29 mouse cellular contexts compared by ENCODE assay signal in genomic region chr13:107365766-107366165, GRCm38 (mm10).
"Had no signal": no experiment of that assay in that cellular context is flagged by ENCODE, and none has a peak within 500 bp of the region (broad histone marks: within the 10 kb centered on the region; RNA-seq: fewer than 3 reads in every experiment).

No protein-coding gene starts in this region.

- DNase-seq: gastrocnemius, adult 2 months; gastrocnemius, postnatal 10 days; gastrocnemius, postnatal 25 days; heart, adult 18-20 months; heart, postnatal 10 days; heart, postnatal 4 days; kidney, adult 18-20 months; kidney, adult 8-10 months; kidney, postnatal 10 days; kidney, postnatal 25 days; kidney, postnatal 4 days; layer of hippocampus, adult 9-11 months; liver; liver, embryonic 13.5 days; liver, postnatal 0 days had no signal

- H3K4me3 ChIP-seq: gastrocnemius, adult 2 months; heart, embryonic 10.5 days; heart, embryonic 12.5 days; hindbrain, embryonic 10.5 days; hindbrain, embryonic 12.5 days; intestine, embryonic 15.5 days; left cerebral cortex, adult 2 months; limb, embryonic 10.5 days; limb, embryonic 12.5 days; liver, embryonic 13.5 days; liver, embryonic 15.5 days had no signal

- H3K9me3 ChIP-seq: heart, embryonic 10.5 days; heart, embryonic 12.5 days; hindbrain, embryonic 10.5 days; hindbrain, embryonic 12.5 days; intestine, embryonic 15.5 days; limb, embryonic 10.5 days; limb, embryonic 12.5 days; liver, embryonic 13.5 days; liver, embryonic 15.5 days had no signal

- H3K4me1 ChIP-seq: heart, embryonic 10.5 days; heart, embryonic 12.5 days; hindbrain, embryonic 12.5 days; intestine, embryonic 15.5 days; limb, embryonic 10.5 days; limb, embryonic 12.5 days; liver, embryonic 13.5 days; liver, embryonic 15.5 days had no signal

- H3K4me2 ChIP-seq: heart, embryonic 12.5 days; hindbrain, embryonic 12.5 days; hindbrain, embryonic 14.5 days; intestine, embryonic 15.5 days; limb, embryonic 12.5 days; liver, embryonic 11.5 days; liver, embryonic 13.5 days; liver, embryonic 15.5 days had no signal

- H3K36me3 ChIP-seq: heart, embryonic 10.5 days; heart, embryonic 12.5 days; hindbrain, embryonic 10.5 days; hindbrain, embryonic 12.5 days; intestine, embryonic 15.5 days; limb, embryonic 10.5 days; limb, embryonic 12.5 days; liver, embryonic 13.5 days; liver, embryonic 15.5 days had no signal

- H3K27me3 ChIP-seq: heart, embryonic 12.5 days; hindbrain, embryonic 12.5 days; intestine, embryonic 15.5 days; limb, embryonic 12.5 days; liver, embryonic 13.5 days; liver, embryonic 15.5 days had no signal

- H3K9ac ChIP-seq: heart, embryonic 12.5 days; hindbrain, embryonic 12.5 days; hindbrain, embryonic 14.5 days; intestine, embryonic 15.5 days; limb, embryonic 12.5 days; liver, embryonic 13.5 days; liver, embryonic 15.5 days; liver, postnatal 0 days had no signal

- ATAC-seq: hindbrain, embryonic 16.5 days; inflammation-experienced regulatory T-cells, adult 6 months; intestine, embryonic 15.5 days; intestine, postnatal 0 days; liver, postnatal 0 days had no signal

- H3K27ac ChIP-seq: gastrocnemius, adult 2 months; heart, embryonic 10.5 days; hindbrain, embryonic 10.5 days; hindbrain, embryonic 12.5 days; hindbrain, embryonic 14.5 days; intestine, embryonic 15.5 days; left cerebral cortex, adult 2 months; limb, embryonic 10.5 days; limb, embryonic 12.5 days; liver, embryonic 13.5 days; liver, embryonic 15.5 days had no signal
